Mouse (Mus musculus) layer of hippocampus, postnatal 14 days (tissue): ENCODE measurements around the gene Zfp42. TPM values are rescaled to one million over a fixed set of nuclear protein-coding genes. Genes with fewer than 3 reads are reported as not detected.

Experiments
- DNase-seq, 2 experiments: peaks; one replicate each; pipeline ENCODE4 v3.0.0; 2021 to 2022; ENCODE audit warnings: low spot score in 2 of 2, mixed read lengths in 1 of 2
- total RNA-seq, 2 experiments: library from RNA; stranded (reverse); gene quantifications; 2 replicates each; pipeline ENCODE4 v1.2.3; 2021

Gene Zfp42
- total RNA-seq, 2 experiments from 2014 or later, result not detected

DNA sequence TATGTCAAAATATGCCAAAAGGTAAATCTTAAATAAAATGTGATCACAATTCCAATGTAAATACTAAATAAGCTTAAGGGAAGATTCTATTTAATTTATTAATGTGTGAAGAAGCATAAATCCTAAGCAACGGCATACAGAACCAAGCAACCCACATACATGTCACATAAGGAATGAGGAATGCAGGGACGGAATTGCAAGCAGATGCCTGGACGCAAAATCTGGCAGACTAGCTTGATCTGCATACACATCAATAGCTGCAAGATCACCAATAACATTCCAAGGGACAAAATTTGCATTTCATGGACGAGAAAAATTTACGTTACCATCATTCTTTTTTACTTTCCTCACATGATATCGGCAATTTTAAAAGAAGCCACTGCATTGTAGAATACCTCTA is 51.1 kb downstream of the Zfp42 start:
- DNase-seq, result no peak

DNA sequence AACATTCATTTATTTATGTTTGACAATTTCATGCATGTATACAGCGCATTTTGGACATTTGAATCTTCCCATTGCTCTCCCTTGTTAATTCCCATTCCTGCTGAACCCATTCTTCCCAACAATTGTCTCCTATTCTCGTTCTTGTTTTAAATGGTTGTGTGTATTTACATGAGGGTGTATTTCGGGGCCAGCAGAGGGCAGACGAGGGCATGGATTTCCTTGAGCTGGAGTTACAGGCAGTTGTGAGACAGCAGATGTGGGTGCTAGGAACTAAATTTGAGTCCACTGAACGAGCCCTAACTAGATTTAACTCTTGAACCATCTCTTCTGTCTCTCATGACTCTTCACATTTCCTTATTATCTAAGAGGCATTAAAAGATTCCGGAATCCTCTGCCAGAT is 55.1 kb downstream of the Zfp42 start:
- no peak for DNase-seq

DNA sequence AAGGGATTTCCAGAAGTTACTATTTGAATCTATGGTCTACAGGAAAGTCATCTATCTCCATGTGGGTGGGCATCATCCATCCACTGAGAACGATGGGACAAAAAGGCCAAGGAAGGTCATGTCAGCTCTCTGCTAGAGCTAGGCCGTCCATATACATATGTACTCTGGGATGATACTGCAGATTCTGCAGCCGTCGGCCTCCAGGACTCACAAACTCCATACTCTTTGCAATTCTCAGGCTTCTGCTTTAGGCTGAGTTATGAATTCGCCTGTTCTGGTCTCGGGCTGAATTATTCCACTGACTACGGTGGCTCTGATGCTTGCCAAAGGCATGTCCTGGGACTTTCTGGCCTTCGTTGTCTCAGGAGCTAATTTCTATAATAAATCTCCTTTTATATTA is 58.1 kb downstream of the Zfp42 start:
- DNase-seq, result no peak

Other genes with a start within 250 kb of the Zfp42 start
- gene Triml1, start 165.5 kb downstream of the Zfp42 start, total RNA-seq, result not detected
- gene Triml2, start 126.4 kb downstream of the Zfp42 start, total RNA-seq, result not detected
- gene Adam26b, start 221.1 kb upstream of the Zfp42 start, total RNA-seq, result not detected